In genomic region chr8:126504492-126505182, GRCm38 (mm10) we compare ENCODE assay signal across 26 mouse cellular contexts. TPM values are rescaled to one million over a fixed set of nuclear protein-coding genes. Genes with fewer than 3 reads are reported as not detected.
DNase-seq lines count a peak whose midpoint lies in the region; ATAC-seq and TF ChIP-seq lines count a peak whose summit lies in the region.
"Had no signal": no experiment of that assay in that cellular context is flagged by ENCODE, and none has a peak within 500 bp of the region (broad histone marks: within the 10 kb centered on the region; RNA-seq: fewer than 3 reads in every experiment).

No protein-coding gene starts in this region.

- no peaks in the 10 kb centered on the region for H3K27me3 ChIP-seq in kidney, postnatal 0 days (ENCODE audit: insufficient read depth, low read length)
- H3K27me3 ChIP-seq in midbrain, embryonic 11.5 days (ENCODE audit: control insufficient read depth, insufficient read depth, low read length), result no peaks in the 10 kb centered on the region
- H3K27me3 ChIP-seq in midbrain, embryonic 16.5 days (ENCODE audit: control insufficient read depth, insufficient read depth, low read depth, low read length), result no peaks in the 10 kb centered on the region
- H3K27me3 ChIP-seq: heart, embryonic 13.5 days; liver, embryonic 13.5 days; neural tube, embryonic 13.5 days had no signal

- H3K36me3 ChIP-seq in kidney, postnatal 0 days (ENCODE audit: insufficient read depth, low read length), result no peaks in the 10 kb centered on the region
- no peaks in the 10 kb centered on the region for H3K36me3 ChIP-seq in midbrain, embryonic 11.5 days (ENCODE audit: control insufficient read depth, insufficient read depth, low read length)
- H3K36me3 ChIP-seq in midbrain, embryonic 16.5 days (ENCODE audit: control insufficient read depth, insufficient read depth, low read length), result no peaks in the 10 kb centered on the region
- H3K36me3 ChIP-seq: heart, embryonic 13.5 days; liver, embryonic 13.5 days; midbrain, embryonic 12.5 days; neural tube, embryonic 13.5 days had no signal

- no peak for ATAC-seq in kidney, postnatal 0 days (replicated peaks; ENCODE audit: low FRiP score, low read depth)
- ATAC-seq in midbrain, embryonic 11.5 days (ENCODE audit: low FRiP score), result no peak
- ATAC-seq in midbrain, embryonic 16.5 days, result no peak
- ATAC-seq: forebrain, embryonic 16.5 days; intestine, postnatal 0 days had no signal

- H3K9ac ChIP-seq in kidney, postnatal 0 days (ENCODE audit: low read depth, low read length), result no peak overlapping the region
- H3K9ac ChIP-seq in midbrain, embryonic 11.5 days (ENCODE audit: low read length), result no peak overlapping the region
- no peak overlapping the region for H3K9ac ChIP-seq in midbrain, embryonic 16.5 days (ENCODE audit: low read depth, low read length)
- H3K9ac ChIP-seq: heart, embryonic 13.5 days; hindbrain, embryonic 14.5 days; liver, embryonic 13.5 days; midbrain, embryonic 12.5 days; neural tube, embryonic 13.5 days had no signal

- TF ChIP-seq CTCF in kidney, postnatal 0 days (IDR thresholded peaks at IDR 0.05; ENCODE audit: low read depth), result no peak

- H3K4me2 ChIP-seq in kidney, postnatal 0 days (ENCODE audit: low read length), result no peak overlapping the region
- H3K4me2 ChIP-seq in midbrain, embryonic 11.5 days, result no peak overlapping the region
- no peak overlapping the region for H3K4me2 ChIP-seq in midbrain, embryonic 16.5 days (ENCODE audit: low read length)
- H3K4me2 ChIP-seq: heart, embryonic 13.5 days; hindbrain, embryonic 14.5 days; liver, embryonic 13.5 days; midbrain, embryonic 12.5 days; neural tube, embryonic 13.5 days had no signal

- no peak overlapping the region for H3K27ac ChIP-seq in kidney, postnatal 0 days
- no peak overlapping the region for H3K27ac ChIP-seq in midbrain, embryonic 11.5 days (ENCODE audit: low read depth, low read length)
- no peak overlapping the region for H3K27ac ChIP-seq in midbrain, embryonic 16.5 days (ENCODE audit: low read length)
- H3K27ac ChIP-seq: heart, adult 2 months; heart, embryonic 13.5 days; hindbrain, embryonic 14.5 days; layer of hippocampus, adult 2 months; liver, embryonic 13.5 days; midbrain, embryonic 12.5 days; neural tube, embryonic 13.5 days had no signal

- peak; percentile 64 for DNase-seq in kidney, postnatal 0 days (ENCODE audit: low spot score)
- DNase-seq in kidney, postnatal 25 days, result no peak
- peak; percentile 75 for DNase-seq in midbrain, embryonic 11.5 days (ENCODE audit: low spot score, missing footprints)
- peak; percentile 32 for DNase-seq in lung, postnatal 10 days
- DNase-seq in thymus, postnatal 25 days, result peak; percentile 22
- DNase-seq in right cerebral cortex, postnatal 14 days, result no peak
- no peak for DNase-seq in gastrocnemius, postnatal 14 days
- DNase-seq: adrenal gland, postnatal 36 days; B cell, adult 2 months; cerebellum, adult 18-20 months; cerebellum, postnatal 10 days; gastrocnemius, adult 2 months; heart, adult 2 months; heart, postnatal 10 days; kidney, postnatal 14 days; left cerebral cortex, postnatal 4 days; liver, embryonic 13.5 days had no signal

- intact Hi-C loops in gastrocnemius, postnatal 14 days (cut with DNase I; ENCODE audit: low total_unique reads), result loop anchor here (10.0 kb wide), 1 partner anchor 50 kb away; no protein-coding TSS in a partner anchor

- 0 out of 2 replicates have a peak, but pooled peaks cover 4% of the 10 kb centered on the region for H3K4me1 ChIP-seq in kidney, postnatal 0 days (replicated peaks; ENCODE audit: insufficient read depth, low read length)
- H3K4me1 ChIP-seq in midbrain, embryonic 11.5 days (ENCODE audit: control insufficient read depth, insufficient read depth, low read length), result no peaks in the 10 kb centered on the region
- H3K4me1 ChIP-seq in midbrain, embryonic 16.5 days (ENCODE audit: control insufficient read depth, insufficient read depth, low read length), result no peaks in the 10 kb centered on the region
- H3K4me1 ChIP-seq: liver, embryonic 13.5 days; midbrain, embryonic 12.5 days; neural tube, embryonic 13.5 days had no signal

- 31% methylated on average over 16 of the region's 16 CpGs for WGBS in kidney, postnatal 0 days
- WGBS in midbrain, embryonic 11.5 days, result 84% methylated on average over 16 of the region's 16 CpGs
- 84% methylated on average over 16 of the region's 16 CpGs for WGBS in midbrain, embryonic 16.5 days

- no peaks in the 10 kb centered on the region for H3K9me3 ChIP-seq in kidney, postnatal 0 days (replicated peaks; ENCODE audit: low read length)
- H3K9me3 ChIP-seq in midbrain, embryonic 11.5 days (ENCODE audit: control insufficient read depth, low read length), result no peaks in the 10 kb centered on the region
- no peaks in the 10 kb centered on the region for H3K9me3 ChIP-seq in midbrain, embryonic 16.5 days (replicated peaks; ENCODE audit: control insufficient read depth, low read length, poor library complexity, severe bottlenecking)
- H3K9me3 ChIP-seq: heart, embryonic 13.5 days; liver, embryonic 13.5 days had no signal

- H3K4me3 ChIP-seq in kidney, postnatal 0 days (replicated peaks; ENCODE audit: low read depth, low read length), result no peak overlapping the region
- no peak overlapping the region for H3K4me3 ChIP-seq in midbrain, embryonic 11.5 days (ENCODE audit: low read depth, low read length)
- H3K4me3 ChIP-seq in midbrain, embryonic 16.5 days (ENCODE audit: low read depth, low read length), result no peak overlapping the region
- H3K4me3 ChIP-seq: erythroblast, embryonic 14.5 days; gastrocnemius, adult 2 months; heart, adult 2 months; heart, embryonic 13.5 days; layer of hippocampus, adult 2 months; liver, embryonic 13.5 days; midbrain, embryonic 12.5 days; neural tube, embryonic 13.5 days had no signal

RNA-seq across cellular contexts. Expression of gene Tarbp1, which starts 29.8 kb away (rescaled TPM):
- 2.6 and 3.3 TPM in 2 replicates for polyA plus RNA-seq in kidney, postnatal 0 days (2015; fragmentation: Nextera tagmentation; extraction: Ambion mirVana)
- polyA plus RNA-seq in midbrain, embryonic 11.5 days (2014; fragmentation: Nextera tagmentation; extraction: Ambion mirVana), result 2.2 TPM in 2 replicates
- polyA plus RNA-seq in midbrain, embryonic 16.5 days (2015; fragmentation: Nextera tagmentation; extraction: Ambion mirVana), result 1.7 and 2.1 TPM in 2 replicates
- 1 to 10 TPM; 4.9 to 5.6 TPM for total RNA-seq in gastrocnemius, postnatal 14 days (2021)

Comparison
In these comparisons a context has a peak if more than half of its experiments do, and no peak if none do; other contexts are left out.
1. DNase-seq: peak in kidney, postnatal 0 days (single experiment), midbrain, embryonic 11.5 days (single experiment), lung, postnatal 10 days (single experiment) and thymus, postnatal 25 days (single experiment); none in kidney, postnatal 25 days (0 of 2), right cerebral cortex, postnatal 14 days (single experiment) and gastrocnemius, postnatal 14 days (single experiment).